Mouse (Mus musculus): ENCODE data around the gene Cwf19l1.
A peak's percentile ranks its signal among the peaks of the same experiment; 100 is the strongest.
"Not testable (repeated sequence)": the region's sequence is repeated elsewhere in the genome, so short reads cannot be mapped to it uniquely, and the experiment has no call there.

The Cwf19l1 gene

GRCm38 (mm10) chr19:44135072-44135959 lies at the start of gene Cwf19l1:
Gene Cwf19l1 (minus strand): TSS chr19:44135876.
- DNase-seq (ENCODE audit: low spot score in 2 of 2), result peak; percentile 83 to 92

- no peak for DNase-seq (ENCODE audit: low spot score in 2 of 2)
Measured at GRCm38 (mm10) chr19:44183968-44184367, 48.3 kb upstream of the Cwf19l1 start.

- no peak for DNase-seq (ENCODE audit: low spot score in 2 of 2)
Measured at GRCm38 (mm10) chr19:44180502-44180901, 44.8 kb upstream of the Cwf19l1 start.

GRCm38 (mm10) chr19:44176741-44177140 lies 41.1 kb upstream of the Cwf19l1 start:
- DNase-seq (ENCODE audit: low spot score in 2 of 2), result no peak

- DNase-seq (ENCODE audit: low spot score in 2 of 2), result no peak
Measured at GRCm38 (mm10) chr19:44174835-44175234, 39.2 kb upstream of the Cwf19l1 start.

GRCm38 (mm10) chr19:44161515-44161914 lies 25.8 kb upstream of the Cwf19l1 start:
- no peak for DNase-seq (ENCODE audit: low spot score in 2 of 2)

- DNase-seq (ENCODE audit: low spot score in 2 of 2), result no peak
Measured at GRCm38 (mm10) chr19:44159386-44159785, 23.7 kb upstream of the Cwf19l1 start.

- no peak for DNase-seq (ENCODE audit: low spot score in 2 of 2)
Measured at GRCm38 (mm10) chr19:44157005-44157404, 21.3 kb upstream of the Cwf19l1 start.

GRCm38 (mm10) chr19:44153781-44154180 lies 18.1 kb upstream of the Cwf19l1 start:
- DNase-seq (ENCODE audit: low spot score in 2 of 2), result no peak

GRCm38 (mm10) chr19:44148991-44149390 lies 13.3 kb upstream of the Cwf19l1 start:
- no peak for DNase-seq (ENCODE audit: low spot score in 2 of 2)

GRCm38 (mm10) chr19:44148345-44148744 lies 12.7 kb upstream of the Cwf19l1 start:
- no peak for DNase-seq (ENCODE audit: low spot score in 2 of 2)

- DNase-seq (ENCODE audit: low spot score in 2 of 2), result no peak
Measured at GRCm38 (mm10) chr19:44146951-44147350, 11.3 kb upstream of the Cwf19l1 start.

- DNase-seq (ENCODE audit: low spot score in 2 of 2), result no peak
Measured at GRCm38 (mm10) chr19:44146568-44146879, 10.8 kb upstream of the Cwf19l1 start.

- DNase-seq (ENCODE audit: low spot score in 2 of 2), result peak; percentile 91 to 96
Measured at GRCm38 (mm10) chr19:44145702-44146567, 10.3 kb upstream of the Cwf19l1 start, which contains the start of gene Bloc1s2. Gene Bloc1s2 (minus strand): TSS chr19:44146446.

- peak in 1 of 2 experiments; percentile 38 for DNase-seq (ENCODE audit: low spot score in 2 of 2)
Measured at GRCm38 (mm10) chr19:44144366-44144765, 8.7 kb upstream of the Cwf19l1 start.

GRCm38 (mm10) chr19:44135960-44136485 lies 347 bp upstream of the Cwf19l1 start:
- DNase-seq (ENCODE audit: low spot score in 2 of 2), result no peak

GRCm38 (mm10) chr19:44132917-44133316 lies 2.8 kb downstream of the Cwf19l1 start:
- no peak for DNase-seq (ENCODE audit: low spot score in 2 of 2)

- DNase-seq (ENCODE audit: low spot score in 2 of 2), result no peak
Measured at GRCm38 (mm10) chr19:44128560-44128959, 7.1 kb downstream of the Cwf19l1 start.

- DNase-seq (ENCODE audit: low spot score in 2 of 2), result no peak
Measured at GRCm38 (mm10) chr19:44127729-44128497, 7.8 kb downstream of the Cwf19l1 start.

- no peak for DNase-seq (ENCODE audit: low spot score in 2 of 2)
Measured at GRCm38 (mm10) chr19:44121137-44121536, 14.5 kb downstream of the Cwf19l1 start.

- not testable (repeated sequence) for DNase-seq (ENCODE audit: low spot score in 2 of 2)
Measured at GRCm38 (mm10) chr19:44120686-44121085, 15.0 kb downstream of the Cwf19l1 start.

GRCm38 (mm10) chr19:44117793-44118192 lies 17.9 kb downstream of the Cwf19l1 start:
- no peak for DNase-seq (ENCODE audit: low spot score in 2 of 2)
